Mouse (Mus musculus) G1E (cell line): ENCODE data around the gene 4931408C20Rik.

Source experiments
- CTCF ChIP-seq: IDR thresholded peaks from 2 replicates; pipeline ENCODE4 v1.5.1; 2012; ENCODE audit warnings: low read depth, low read length, inconsistent platforms, mixed read lengths
- POLR2AphosphoS5 ChIP-seq: IDR thresholded peaks from 2 replicates; pipeline ENCODE4 v1.6.1; 2012; ENCODE audit warnings: low read depth, low read length, inconsistent platforms; ENCODE audit not compliant: insufficient replicate concordance

DNA sequence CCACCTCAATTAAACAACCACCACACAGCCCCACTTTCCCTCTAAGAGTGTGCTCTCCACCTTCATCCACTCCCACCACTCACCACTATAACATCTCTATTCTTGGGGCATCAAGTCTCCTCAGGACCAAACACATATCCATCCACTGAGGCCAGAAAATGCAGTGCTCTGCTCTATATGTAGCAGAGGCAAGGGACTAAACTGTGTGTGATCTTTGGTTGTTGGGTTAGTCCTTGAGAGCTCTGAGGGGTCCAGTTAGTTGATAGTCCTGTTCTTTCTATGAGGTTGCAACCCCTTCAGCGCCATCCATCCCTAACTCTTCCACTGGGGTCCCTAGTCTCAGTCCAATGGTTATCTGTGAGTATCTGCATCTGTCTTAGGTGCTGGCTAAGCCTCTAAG lies 666 bp upstream of the 4931408C20Rik start:
- TF ChIP-seq CTCF: no peak
- no peak for TF ChIP-seq POLR2AphosphoS5
